Mouse (Mus musculus): ENCODE measurements around the gene Polr3b. TPM values are rescaled to one million over a fixed set of nuclear protein-coding genes. Genes with fewer than 3 reads are reported as not detected.

Gene Polr3b
- 10 to 100 TPM; 14.6 to 17.5 (median 15.9) TPM for total RNA-seq (2022)

DNA sequence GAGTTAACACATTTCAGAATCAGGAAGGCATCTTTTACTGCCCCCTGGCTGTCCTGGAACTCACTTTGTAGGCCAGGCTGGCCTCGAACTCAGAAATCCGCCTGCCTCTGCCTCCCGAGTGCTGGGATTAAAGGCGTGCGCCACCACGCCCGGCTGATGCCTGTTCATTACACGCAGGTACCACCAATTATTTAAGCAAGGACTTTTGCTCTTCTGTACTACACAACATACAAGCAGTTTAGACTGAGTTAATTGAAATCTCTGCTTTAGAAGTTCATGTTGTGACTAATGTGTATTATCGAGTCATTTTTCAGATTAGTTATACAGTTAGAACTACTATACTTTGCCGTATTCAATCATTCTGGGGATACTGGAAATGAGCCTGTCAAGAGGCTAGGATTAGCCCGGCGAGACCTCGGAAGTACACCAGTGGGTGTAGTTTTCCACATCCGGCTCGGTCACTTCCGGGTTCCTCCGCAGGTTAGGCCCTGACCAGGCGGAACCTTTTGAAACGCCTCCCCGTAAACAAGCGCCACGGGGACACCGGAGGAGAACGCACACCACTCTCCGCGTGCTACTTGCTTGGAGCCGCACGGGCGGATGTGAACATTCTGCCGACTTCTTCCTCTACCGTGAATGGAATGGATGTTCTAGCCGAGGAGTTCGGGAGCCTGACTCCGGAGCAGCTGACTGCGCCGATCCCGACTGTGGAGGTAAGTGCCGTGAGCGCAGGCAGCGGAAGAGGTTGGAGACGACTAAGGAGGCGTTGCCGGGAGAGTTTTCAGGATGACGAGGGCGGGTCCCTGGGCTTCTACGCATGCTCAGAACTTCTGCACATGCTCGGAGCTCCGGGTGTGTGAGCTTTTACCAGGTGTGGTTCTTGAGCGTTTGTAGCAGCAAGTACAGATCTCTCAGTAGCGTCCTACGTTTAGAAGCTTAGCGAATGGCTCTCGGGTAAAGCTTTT is at the start of gene Polr3b:
Polr3b (plus strand) TSS at position 467 of the 965 bp plus-strand sequence.
- DNase-seq (ENCODE audit: low spot score in 2 of 2) = peak; percentile 91 to 96

DNA sequence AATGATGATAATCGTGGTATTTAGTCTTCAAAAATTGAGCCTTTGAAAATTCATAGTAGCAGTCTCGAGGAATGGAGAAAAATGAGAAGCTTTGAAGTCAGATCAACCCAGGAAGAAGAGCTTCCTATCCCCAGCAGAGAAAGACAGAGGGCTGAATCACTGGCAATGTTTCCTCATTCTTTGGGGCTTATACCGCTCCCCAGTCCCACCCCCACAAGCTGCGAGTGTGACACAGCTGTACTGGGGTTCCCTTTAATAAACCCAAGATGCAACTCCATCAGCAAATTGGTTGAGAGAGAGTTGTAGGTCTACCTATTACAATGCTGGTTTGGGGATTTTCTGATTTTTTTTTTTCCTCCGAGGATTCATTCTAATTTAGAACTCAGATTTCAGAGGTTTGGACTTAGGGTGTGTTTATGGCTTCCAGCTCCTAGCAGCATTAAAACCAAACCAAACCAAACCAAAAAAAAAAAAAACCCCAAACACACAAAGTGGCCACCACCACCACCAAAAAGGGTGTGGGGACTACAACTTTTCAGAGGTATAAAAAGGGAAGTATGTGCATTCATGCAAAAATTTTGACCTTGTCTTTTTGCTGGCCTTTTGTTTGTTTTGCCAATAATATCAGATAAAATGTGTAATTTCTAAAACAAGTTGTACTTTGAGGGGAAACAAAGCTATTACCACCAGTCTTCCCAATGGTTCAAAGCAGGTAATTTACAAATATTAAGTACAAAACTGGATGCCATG is 48.2 kb upstream of the Polr3b start:
- no peak for DNase-seq (ENCODE audit: low spot score in 2 of 2)

DNA sequence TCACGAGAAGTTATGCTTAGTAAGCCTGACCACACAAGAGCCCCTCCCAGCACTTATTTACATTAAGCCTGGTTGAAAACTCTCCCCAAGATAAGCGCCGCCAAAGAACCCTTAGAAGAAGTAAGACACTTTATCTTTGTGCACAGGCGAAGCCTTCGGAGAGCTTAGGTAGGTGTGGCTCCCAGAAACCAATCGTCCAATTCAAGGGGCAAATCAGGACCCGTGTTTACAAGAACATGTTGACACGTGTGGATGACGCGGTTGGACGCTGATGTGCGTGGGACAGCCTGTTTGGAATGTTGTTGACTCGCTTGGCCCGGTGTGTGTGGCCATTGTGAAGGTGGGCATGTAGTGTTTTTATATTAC is 46.1 kb upstream of the Polr3b start:
- DNase-seq (ENCODE audit: low spot score in 2 of 2) = no peak

DNA sequence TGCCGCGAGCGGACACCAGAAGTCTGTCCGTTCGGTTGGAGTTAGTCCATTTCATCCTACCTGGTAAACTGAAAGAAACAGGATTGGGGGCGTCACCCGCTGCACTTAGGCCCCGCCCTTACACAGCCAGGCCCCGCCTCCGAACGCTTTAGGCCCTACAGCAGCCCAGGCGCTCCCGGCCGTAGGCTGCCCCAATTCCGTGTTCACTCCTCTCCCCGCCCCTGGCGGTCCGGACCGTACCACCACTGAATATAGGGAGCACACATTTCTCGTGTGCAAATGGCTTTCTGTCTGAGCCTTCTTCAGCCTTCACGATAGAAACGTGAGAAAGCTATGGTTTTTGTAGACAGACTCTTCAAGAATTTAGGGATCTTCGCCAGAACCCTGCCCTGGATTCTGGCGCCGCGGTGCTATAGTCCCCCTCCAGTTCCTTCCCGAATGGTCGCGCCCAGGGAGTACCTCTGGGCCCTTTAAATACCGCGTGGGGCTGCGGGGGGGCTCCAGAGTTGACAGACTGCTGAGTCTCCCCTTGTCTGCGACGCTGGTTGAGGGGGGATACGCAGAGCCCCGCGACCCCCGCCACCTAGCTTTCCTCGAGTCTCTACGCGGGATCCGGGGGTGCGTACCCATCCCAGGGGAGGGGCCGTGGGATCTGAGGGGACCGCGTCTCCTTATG is 45.6 kb upstream of the Polr3b start, which contains the start of gene Tcp11l2:
Tcp11l2 (plus strand) TSS at position 232 of the 676 bp plus-strand sequence.
- DNase-seq (ENCODE audit: low spot score in 2 of 2) = peak; percentile 93 to 94

DNA sequence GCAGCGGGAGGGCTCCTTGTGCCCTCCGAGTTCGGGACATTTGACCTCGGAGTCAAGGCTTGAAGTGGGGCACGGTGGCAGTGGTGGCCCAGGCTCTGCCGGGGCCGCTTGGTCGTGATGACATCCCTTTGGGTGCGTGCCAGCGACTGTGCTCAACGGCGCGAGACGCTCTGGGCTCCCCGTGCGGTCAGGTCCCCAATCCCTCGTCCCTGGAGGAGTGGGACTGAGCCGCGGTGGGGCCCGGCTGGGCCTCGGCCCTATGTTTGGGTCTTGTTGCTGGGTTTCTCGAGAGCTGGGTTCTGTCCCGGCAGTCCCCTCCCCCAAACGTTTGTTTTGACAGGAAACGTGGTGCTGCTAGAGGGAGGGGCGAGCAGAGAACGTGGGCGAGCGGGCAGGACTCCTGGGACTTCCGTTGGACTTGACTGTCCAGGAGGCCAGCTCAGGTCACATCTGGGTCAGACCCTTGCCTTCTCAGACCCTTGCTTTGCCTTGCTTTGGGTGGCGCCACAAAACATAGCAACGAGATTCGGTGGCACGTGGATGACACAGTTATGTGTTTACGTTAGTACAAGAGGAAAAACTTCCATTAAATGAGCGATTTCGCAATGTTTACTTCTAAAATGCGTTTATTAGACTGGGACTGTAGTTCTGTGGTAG is 44.9 kb upstream of the Polr3b start:
- peak; percentile 61 for DNase-seq (ENCODE audit: low spot score in 2 of 2)

DNA sequence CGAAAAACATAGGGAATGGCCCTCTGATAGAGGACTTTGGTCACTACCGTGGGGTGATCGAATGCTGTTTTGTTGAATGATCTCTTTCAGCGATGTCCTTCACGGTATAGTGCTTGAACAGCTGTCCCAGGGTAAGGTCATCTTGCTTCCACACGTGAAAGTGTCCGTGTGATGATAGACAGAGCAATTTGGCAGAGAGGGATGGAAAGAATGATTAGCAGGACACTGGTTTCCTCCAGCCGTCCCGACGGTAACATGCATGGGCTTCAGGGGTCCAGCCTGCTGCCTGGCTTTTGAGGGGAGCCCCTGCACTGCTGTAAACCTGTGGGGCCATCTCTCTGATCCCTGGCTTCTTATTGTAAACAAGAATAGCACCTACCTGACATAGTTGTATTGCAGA is 43.4 kb upstream of the Polr3b start:
- DNase-seq (ENCODE audit: low spot score in 2 of 2) = no peak

DNA sequence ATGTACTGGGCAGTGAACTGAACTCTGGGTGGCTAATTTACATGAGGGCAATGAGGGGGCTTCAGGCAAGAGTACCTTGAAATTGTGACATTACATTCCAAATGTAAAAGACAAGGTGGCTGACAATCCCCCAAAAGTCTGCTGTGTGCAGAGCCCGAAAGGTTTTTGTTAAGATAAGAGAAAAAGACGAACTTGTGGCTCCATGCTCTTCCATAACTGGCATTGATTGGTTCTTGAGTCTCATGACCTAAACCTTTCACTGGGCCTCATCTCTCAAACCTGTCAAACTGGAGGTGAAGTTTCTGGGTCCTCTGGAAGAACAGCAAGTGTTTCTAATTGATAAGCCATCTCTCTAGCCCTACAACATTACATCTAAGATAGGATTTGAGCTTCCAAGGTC is 42.6 kb upstream of the Polr3b start:
- no peak for DNase-seq (ENCODE audit: low spot score in 2 of 2)

DNA sequence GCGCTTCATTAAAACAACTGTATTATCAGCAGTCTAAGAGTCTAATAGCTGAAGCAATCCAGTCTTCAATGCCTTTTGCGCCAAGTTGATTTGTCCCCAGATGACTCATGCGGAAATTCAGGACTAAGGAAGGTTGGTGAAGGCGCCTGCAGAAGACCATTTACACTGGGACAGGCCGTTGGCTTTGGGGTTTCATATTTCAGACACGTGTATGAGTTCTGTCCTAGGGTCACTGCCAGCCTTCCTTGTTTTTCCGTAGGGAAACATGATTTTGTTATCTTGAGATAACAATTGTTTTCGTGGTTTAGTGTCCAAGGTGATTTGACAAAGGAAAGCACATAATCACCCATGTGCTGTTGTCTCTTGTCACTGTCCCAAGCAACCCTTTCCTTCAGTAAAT is 40.9 kb upstream of the Polr3b start:
- DNase-seq (ENCODE audit: low spot score in 2 of 2) = no peak

DNA sequence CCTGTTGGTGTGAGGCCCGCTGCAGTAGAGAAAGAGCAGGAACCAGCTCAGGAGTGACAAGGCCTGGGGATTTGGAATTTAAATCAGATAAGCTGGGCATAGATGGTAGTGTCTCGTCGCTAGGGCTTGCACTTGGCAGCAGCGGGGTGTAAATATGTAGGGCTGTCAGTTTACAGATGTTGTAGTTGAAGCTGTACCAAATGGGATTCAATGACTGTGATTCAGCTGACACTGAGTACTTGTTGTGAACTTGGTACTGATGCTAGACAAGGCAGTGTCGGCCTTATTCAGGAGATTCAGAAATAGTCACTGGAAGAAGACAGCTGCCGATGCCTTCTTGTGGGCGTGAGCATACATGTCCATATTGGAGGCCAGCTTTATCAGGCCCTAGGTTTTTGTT is 39.9 kb upstream of the Polr3b start:
- no peak for DNase-seq (ENCODE audit: low spot score in 2 of 2)

DNA sequence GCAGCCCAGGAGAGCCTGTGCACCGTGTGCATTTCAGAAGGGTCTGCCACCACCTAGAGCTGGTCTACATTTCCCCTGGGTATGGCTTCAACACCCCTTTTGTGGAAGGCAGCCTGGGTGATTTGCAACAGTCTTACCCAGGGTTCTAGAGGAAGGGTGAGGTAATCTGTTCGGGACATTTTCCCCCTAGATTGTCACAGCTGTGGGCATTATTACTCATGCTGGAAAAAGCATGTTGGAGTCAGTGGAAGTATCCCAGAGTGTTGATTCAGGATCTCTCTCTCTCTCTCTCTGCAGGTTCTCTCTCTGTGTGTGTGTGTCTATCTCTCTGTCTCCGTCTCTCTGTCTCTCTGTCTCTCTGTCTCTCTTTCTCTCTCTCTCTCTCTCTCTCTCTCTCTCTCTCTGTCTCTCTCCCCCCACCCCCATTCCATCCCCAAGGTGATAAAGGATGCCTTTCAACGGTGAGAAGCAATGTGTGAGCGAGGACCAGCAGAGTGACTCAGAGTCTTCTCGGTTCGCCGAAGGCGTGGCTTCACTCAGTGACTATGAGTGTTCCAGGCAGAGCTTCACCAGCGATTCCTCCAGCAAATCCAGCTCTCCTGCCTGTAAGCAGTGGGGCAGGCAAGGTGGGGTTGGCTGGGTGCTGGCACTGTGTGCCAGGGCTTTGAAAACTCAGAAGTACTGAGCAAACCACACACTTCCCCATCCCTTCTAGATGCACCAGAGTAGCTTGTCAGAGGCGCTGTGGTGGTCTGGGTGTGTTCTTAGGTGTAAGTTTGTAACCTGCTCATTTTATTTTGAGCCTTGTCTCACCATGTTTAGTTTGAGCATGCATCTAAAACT is 37.4 kb upstream of the Polr3b start:
- DNase-seq (ENCODE audit: low spot score in 2 of 2) = no peak

DNA sequence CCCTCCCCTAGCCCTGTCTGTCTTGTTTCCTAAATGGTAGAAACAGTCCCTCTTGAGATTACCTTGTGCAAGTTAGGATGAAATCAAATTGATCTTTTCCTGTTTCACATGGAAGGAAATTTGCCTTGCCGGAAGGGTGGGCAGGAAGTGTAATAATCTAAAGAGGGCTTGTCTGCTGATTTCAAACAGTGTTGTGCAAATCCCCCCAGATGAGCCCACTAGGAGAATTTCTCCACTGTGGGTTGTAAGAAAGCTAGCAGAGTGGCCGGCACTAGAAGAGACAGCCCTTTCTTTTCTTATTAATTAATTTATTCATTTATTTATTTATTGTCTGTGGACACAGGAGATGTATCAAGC is 36.8 kb upstream of the Polr3b start:
- DNase-seq (ENCODE audit: low spot score in 2 of 2) = no peak

DNA sequence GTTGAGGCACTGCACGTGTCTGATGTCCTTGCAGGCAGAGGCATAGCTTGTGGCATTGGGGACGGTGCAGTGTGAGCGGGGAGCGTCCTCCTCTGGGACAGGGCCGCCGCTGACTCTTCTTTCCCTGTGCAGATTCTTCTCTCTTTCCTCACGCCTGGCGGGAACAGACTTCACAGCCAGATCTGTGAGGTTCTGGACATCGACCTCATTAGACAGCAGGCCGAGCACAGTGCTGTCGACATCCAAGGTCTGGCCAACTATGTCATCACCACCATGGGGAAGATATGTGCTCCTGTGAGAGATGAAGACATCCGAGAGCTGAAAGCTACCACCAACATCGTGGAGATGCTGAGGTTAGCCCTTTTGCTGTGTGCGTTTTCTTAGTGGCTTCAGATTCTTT is 31.1 kb upstream of the Polr3b start:
- DNase-seq (ENCODE audit: low spot score in 2 of 2) = no peak

DNA sequence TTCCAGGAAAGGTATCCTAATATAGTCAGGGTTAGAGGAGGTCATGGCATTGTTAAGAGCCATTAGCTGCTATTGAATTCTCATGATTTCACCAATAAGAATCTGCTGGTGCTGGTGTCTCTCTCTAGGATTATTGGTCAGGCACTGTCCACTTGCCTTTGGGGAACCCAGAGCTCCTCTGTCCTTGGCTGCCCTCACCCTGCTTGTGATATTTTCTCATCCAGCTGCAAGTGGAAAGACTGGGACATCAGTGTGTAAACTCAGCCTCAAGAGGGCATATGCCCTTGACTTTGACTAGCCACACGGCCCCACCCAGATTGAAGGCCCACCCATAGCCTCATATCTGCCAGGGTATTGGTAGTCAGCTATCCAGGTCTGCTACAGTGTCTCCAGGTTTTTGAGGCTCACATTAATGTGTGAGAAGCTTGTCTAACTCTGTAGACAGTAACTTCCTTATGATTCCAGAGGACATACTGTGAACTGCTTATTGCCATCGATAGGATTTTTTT is 30.4 kb upstream of the Polr3b start:
- DNase-seq (ENCODE audit: low spot score in 2 of 2) = no peak

DNA sequence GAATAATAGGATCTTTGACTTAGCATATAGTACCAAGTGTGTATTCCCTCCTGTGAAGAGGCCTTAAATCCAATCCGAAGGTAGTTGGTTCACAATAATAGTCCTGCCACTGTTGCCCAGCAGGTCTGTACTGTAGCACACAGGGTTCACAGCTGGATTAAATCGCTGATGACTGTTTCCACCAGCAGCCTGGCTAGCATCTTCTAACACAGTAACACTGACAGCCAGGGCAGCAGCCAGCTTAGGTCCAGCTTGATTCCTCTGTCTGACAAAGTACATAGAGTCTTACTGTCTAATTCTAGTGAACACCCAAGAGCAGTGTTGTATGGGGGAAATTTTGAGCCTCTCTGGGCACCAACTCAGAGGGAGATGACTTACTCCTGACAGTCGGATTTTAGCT is 29.3 kb upstream of the Polr3b start:
- no peak for DNase-seq (ENCODE audit: low spot score in 2 of 2)

DNA sequence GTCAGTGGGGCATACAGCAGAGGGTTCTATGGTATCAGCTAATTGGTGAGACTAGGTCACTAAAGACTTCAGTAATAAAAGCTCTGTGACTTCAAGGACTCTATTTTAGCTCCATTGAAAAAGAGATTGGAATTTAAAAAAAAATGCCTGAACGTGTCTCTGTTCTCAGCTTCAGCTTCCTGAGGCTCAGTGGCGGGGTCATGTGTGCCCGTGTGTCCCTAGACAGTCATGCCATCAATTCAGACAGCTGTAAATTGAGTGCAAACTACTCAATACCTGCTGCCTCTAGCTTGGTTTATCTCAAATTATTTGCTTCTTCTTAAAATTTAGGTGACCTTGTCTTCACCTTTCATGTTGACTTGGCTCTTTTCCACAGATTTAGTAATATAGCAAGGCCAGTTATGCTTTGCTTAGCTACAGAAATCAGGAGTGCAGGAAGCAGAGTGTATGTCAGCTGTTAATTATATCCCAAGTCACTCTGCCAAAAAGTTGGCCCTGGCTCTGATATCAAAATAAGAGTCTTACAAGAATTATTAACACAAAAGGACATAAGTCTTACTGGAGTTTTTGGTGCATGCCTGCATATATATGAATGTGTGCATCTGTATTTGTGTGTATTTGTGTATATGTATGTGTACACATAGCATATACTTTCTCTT is 24.8 kb upstream of the Polr3b start:
- no peak for DNase-seq (ENCODE audit: low spot score in 2 of 2)

DNA sequence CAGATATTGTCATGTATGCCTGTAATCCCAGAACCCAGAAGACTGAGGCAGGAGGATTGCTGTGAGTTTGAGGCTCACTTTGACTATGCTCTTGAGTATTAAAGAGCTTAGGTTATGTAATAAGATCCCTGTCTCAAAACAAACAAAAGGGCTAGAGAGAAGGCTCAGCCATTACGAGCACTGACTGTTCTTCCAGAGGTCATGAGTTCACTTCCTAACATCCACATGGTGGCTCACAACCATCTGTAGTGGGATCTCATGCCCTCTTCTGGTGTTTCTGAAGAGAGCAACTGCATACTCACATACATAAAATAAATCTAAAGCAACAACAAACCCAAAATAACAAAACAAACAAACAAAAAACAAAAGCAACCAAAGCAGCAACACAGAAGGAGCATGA is 23.9 kb upstream of the Polr3b start:
- DNase-seq (ENCODE audit: low spot score in 2 of 2) = no peak

DNA sequence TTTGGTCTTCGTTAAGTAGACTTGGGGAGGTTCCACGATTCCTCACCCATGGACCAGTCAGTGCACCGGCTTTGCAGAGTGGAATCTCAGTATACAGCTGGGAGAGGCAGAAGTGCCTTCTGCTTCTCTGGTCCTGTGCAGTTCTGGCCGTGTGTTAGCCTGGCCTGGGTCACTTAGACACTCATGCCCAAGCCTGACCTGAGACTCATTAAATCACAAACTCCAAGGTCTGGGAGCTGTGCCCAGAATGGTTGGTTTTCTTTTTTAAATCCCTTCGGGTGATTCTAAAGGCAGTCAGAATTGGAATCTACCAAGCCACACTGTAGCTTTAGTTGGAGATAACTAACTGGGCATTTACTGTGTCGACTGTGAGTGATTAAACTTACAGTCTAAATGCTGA is 22.0 kb upstream of the Polr3b start:
- DNase-seq (ENCODE audit: low spot score in 2 of 2) = no peak

DNA sequence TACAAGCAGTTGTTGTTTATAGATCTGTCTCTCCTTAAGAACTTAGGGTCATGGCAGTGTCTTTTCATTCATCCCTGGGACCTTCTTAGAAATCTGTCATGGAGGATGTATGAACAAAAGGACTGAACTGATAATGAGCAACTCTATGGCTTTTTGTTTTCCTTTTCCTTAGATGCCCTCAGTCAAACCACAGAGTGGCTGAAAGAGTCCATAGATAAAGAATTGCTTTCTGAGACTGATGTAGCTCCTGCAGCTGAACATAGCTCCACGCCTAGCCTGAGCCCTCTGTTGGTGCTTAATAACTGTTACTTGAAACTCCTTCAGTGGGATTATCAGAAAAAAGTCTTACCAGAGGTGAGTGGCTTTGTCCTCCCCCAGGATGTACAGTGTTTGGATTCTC is 17.8 kb upstream of the Polr3b start:
- no peak for DNase-seq (ENCODE audit: low spot score in 2 of 2)

DNA sequence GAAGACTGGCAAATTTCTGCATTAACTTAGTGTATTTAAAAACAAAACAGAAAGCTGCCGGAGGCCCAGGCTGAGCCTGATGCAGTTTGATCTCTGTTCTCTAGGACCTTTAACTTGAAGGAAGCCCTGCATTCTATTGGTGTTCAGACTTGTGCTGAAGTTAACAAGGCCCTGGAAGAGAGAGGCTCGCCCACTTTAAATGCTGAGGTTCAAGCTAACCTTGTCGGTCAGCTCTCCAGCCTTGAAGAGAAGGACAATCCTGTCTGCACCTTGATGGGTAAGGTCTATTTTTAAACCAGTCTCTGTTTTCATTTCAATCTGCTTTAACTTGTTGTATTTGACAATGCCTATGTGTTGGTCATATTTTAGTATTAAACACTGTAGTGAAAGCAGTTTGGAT is 13.7 kb upstream of the Polr3b start:
- no peak for DNase-seq (ENCODE audit: low spot score in 2 of 2)

DNA sequence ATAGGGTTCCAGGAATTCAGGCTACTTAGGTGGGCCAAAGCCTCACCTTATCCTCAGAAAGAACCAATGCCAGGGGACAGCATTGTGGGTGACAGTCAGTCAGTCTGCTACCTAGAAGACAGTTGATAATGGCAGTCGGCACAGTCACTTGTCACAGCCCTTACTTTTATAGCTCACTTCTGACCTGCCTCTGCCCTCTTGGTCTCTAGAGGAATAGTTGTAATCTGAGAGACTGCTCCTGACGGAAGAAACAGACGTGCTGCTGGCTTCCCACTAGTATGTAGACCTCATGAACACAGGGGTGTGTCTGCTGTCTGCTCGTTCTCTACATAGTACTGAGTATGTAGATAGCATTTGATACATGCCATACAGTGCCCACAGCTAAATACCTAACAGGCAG is 11.8 kb upstream of the Polr3b start:
- DNase-seq (ENCODE audit: low spot score in 2 of 2) = no peak

Data from layer of hippocampus, adult 8-10 months (tissue).